Mouse (Mus musculus) intestine, embryonic 16.5 days (tissue): ENCODE measurements around the gene Prss35. TPM values are rescaled to one million over a fixed set of nuclear protein-coding genes. Genes with fewer than 3 reads are reported as not detected.

Experiments used
- ATAC-seq: fragments of 200-750 bp; cut with Nextera tagmentation; 2 replicates; pipeline ENCODE4 v1.8.0; 2017; ENCODE audit warnings: moderate TSS enrichment, moderate library complexity
- H3K27ac ChIP-seq: fragments of 300-500 bp; sonication (generic); 2 replicates; pipeline ENCODE4 v1.5.1; 2014; ENCODE audit warnings: mild to moderate bottlenecking, low read length
- H3K27me3 ChIP-seq: fragments of 300-500 bp; sonication (generic); replicated peaks from 2 replicates; pipeline ENCODE4 v1.6.1; 2014; ENCODE audit warnings: low read length, control low read depth, mixed read lengths; ENCODE audit not compliant: control insufficient read depth, insufficient read depth
- H3K36me3 ChIP-seq: fragments of 300-500 bp; sonication (generic); 2 replicates; pipeline ENCODE4 v1.6.1; 2014; ENCODE audit warnings: low read length, control low read depth; ENCODE audit not compliant: control insufficient read depth, insufficient read depth
- H3K4me1 ChIP-seq: fragments of 300-500 bp; sonication (generic); 2 replicates; pipeline ENCODE4 v1.6.1; 2014; ENCODE audit warnings: low read length, control low read depth, mixed read lengths; ENCODE audit not compliant: control insufficient read depth, insufficient read depth
- H3K4me2 ChIP-seq: fragments of 300-500 bp; sonication (generic); 2 replicates; pipeline ENCODE4 v1.6.1; 2014; ENCODE audit warnings: low read depth, low read length, control low read depth
- H3K4me3 ChIP-seq: fragments of 300-500 bp; sonication (generic); 2 replicates; pipeline ENCODE4 v1.5.1; 2014; ENCODE audit warnings: mild to moderate bottlenecking, low read length
- H3K9ac ChIP-seq: fragments of 300-500 bp; sonication (generic); 2 replicates; pipeline ENCODE4 v1.6.1; 2014; ENCODE audit warnings: low read depth, low read length
- H3K9me3 ChIP-seq: fragments of 300-500 bp; sonication (generic); 2 replicates; pipeline ENCODE4 v1.6.1; 2016; ENCODE audit warnings: low read length, control low read depth; ENCODE audit not compliant: control insufficient read depth
- WGBS: fragments of 180-500 bp; shearing (Covaris S2); extraction: QIAGEN DNeasy Blood & Tissue Kit; methylation state at CpG from one replicate; pipeline ENCODE4 v1.1.7; 2014; 5-methylcytosine and 5-hydroxymethylcytosine counted together
- polyA plus RNA-seq: library from polyadenylated mRNA; unstranded; fragments of >200 nt; fragmentation: Nextera tagmentation; extraction: Ambion mirVana; gene quantifications from 2 replicates; pipeline ENCODE4 v1.2.1, GENCODE M21; 2015

Gene Prss35
- polyA plus RNA-seq, 1 experiment from 2014 or later, result 15.2 TPM

DNA sequence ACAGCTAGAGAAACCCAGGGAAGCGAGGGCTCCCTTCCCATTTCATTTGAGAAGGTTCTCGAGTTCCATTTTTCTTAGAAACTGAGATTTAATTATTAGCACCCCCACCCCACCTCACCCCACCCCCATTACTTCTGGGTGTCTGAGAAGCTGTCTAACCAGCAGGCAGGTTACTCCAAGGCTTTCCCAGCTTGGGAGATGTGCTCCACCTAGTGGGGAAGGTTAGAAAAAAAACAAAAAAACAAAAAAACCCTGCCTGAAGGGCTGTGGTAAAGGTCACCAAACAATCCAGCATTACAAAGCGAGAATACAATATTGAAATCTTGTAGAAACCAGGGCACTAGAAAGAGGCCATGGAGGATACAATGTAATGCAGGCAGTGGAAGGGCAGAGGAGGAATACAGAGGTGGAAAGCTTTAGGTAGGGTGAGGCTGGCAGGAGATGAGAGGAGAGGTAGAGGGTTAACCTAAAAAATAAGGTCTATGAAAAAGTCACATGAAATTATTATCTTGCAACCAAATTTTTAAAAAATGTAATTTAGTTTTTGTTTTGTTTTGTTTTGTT lies 57.2 kb downstream of the Prss35 start:
- no peaks in the 10 kb centered on the region for H3K27me3 ChIP-seq
- H3K4me2 ChIP-seq, result no peak overlapping the region
- no peaks in the 10 kb centered on the region for H3K9me3 ChIP-seq
- H3K4me1 ChIP-seq, result no peaks in the 10 kb centered on the region
- no peak overlapping the region for H3K9ac ChIP-seq
- no peak overlapping the region for H3K27ac ChIP-seq
- no peak overlapping the region for H3K4me3 ChIP-seq
- ATAC-seq, result 0 out of 2 replicates have a peak, but pooled peaks have one; percentile 38
- 36% methylated on average over 3 of the region's 3 CpGs for WGBS
- H3K36me3 ChIP-seq, result no peaks in the 10 kb centered on the region

Other genes with a start within 250 kb of the Prss35 start
- 49.1 and 50.6 TPM in 2 replicates for gene Pgm3, start 171.8 kb upstream of the Prss35 start, polyA plus RNA-seq
- 2.9 and 3.0 TPM in 2 replicates for gene Rwdd2a, start 171.7 kb upstream of the Prss35 start, polyA plus RNA-seq
- 23.5 and 23.9 TPM in 2 replicates for gene Me1, start 47.7 kb upstream of the Prss35 start, polyA plus RNA-seq
- gene Snap91, start 137.0 kb downstream of the Prss35 start, polyA plus RNA-seq, result 3.6 and 4.7 TPM in 2 replicates